Mouse (Mus musculus) Patski (cell line): ENCODE results near the gene Gm826. TPM values are rescaled to one million over a fixed set of nuclear protein-coding genes. Genes with fewer than 3 reads are reported as not detected.

Source experiments
- ATAC-seq: fragments of 100-300 bp; one replicate; pipeline ENCODE4 v1.8.0; 2021
- CTCF ChIA-PET: fragments of 350-600 bp; sonication (Branson Sonifier 250); formaldehyde crosslinking; loops from one replicate; lab custom pipeline; 2022; ENCODE audit warnings: inconsistent platforms; lab: Charles Lee
- POLR2A ChIA-PET: fragments of 350-600 bp; sonication (Branson Sonifier 250); formaldehyde crosslinking; loops from one replicate; lab custom pipeline; 2022; ENCODE audit warnings: antibody characterized with exemption, inconsistent platforms; lab: Charles Lee
- DNase-seq: peaks from one replicate; pipeline ENCODE4 v3.0.0-alpha.2; 2011; ENCODE audit warnings: low read depth, low spot score
- H3K27me3 ChIP-seq: fragments of 371-371 bp; one replicate; pipeline ENCODE4 v1.5.1; 2021
- CTCF ChIP-seq: fragments of 100-300 bp; IDR thresholded peaks from one replicate; pipeline ENCODE4 v1.5.1; 2021
- in situ Hi-C: fragments of 300-500 bp; cut with MboI; formaldehyde crosslinking; loops from 3 replicates; pipeline ENCODE4 v1.11.1; 2018; ENCODE audit warnings: low pct_unique_long_range_greater_than_20kb, mixed read lengths
- polyA plus RNA-seq: library from polyadenylated mRNA; unstranded; gene quantifications from one replicate; pipeline ENCODE4 v1.2.3, GENCODE M21; 2021

Gm826 gene
- polyA plus RNA-seq, 1 experiment from 2014 or later = 0.35 TPM

DNA sequence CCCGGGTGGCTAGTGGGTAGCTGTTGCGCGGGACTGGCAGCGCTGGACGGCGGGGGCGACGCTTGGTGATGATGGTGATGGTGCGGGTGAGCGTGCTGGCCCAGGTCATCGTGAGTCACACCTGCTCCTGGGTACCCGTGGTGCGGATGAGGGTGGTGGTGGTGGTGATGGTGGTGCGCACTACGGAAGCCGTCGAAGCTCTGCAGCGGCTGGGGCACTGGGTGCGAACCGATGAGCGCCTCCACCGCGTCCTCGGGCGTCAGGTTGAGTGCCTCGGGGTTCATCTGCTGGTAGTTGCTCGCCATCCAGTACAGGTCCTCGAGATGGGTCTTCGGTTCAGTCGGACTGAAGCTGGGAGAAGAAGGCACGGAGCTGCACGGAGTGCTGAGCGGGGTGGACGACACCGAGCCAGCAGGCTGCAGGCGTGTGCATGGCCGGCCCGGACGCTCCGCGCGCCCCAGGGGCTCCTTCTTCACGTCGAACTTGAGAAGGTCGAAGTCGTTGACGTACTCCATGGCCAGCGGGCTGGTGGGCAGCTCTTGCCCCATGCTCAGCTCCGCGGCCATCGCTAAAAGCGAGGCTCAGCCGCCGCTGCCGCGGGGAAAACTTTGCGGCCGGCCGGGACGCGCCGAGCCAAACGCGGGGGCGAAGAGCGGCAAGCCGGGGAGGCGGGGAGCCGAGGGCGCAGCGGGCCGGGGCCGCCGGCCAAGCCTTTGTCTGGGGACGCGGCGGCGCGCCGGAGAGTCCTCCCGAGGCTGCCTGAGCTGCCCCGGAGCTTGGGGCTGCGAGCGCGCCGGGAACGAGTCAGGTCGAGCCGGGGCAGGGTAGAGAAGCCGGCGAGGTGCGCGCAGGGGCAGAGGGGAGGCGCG, 32.4 kb upstream of the Gm826 start:
- no peak for TF ChIP-seq CTCF
- peak; percentile 0 for ATAC-seq
- H3K27me3 ChIP-seq = peaks cover 29% of the 10 kb centered on the region
- in situ Hi-C loops = loop anchor here (5.0 to 25.0 kb wide), 4 partner anchors 142 to 729 kb away; no protein-coding TSS in a partner anchor
- no peak for DNase-seq
- POLR2A ChIA-PET = interaction anchor here (1.2 kb wide), 1 partner anchor 142 kb away, joined by 4 read pairs; no protein-coding TSS in a partner anchor
- CTCF ChIA-PET = interaction anchor here (1.9 to 2.3 kb wide), 2 partner anchors 212 to 300 kb away, joined by 7 to 8 read pairs; no protein-coding TSS in a partner anchor

- ChIA-PET POLR2A (no interaction called here), CTCF (interaction anchor here (1.3 to 2.3 kb wide), 2 partner anchors 11 to 213 kb away, joined by 5 to 8 read pairs; no protein-coding TSS in a partner anchor)
- TF ChIP-seq CTCF = no peak
- peaks cover 19% of the 10 kb centered on the region for H3K27me3 ChIP-seq
- in situ Hi-C loops = loop anchor here (5.0 to 25.0 kb wide), 4 partner anchors 141 to 728 kb away; no protein-coding TSS in a partner anchor
- DNase-seq (no peak), ATAC-seq (no peak)
These were observed 31.3 kb upstream of the Gm826 start for GRCm38 (mm10) chr2:160365107-160365911.

DNA sequence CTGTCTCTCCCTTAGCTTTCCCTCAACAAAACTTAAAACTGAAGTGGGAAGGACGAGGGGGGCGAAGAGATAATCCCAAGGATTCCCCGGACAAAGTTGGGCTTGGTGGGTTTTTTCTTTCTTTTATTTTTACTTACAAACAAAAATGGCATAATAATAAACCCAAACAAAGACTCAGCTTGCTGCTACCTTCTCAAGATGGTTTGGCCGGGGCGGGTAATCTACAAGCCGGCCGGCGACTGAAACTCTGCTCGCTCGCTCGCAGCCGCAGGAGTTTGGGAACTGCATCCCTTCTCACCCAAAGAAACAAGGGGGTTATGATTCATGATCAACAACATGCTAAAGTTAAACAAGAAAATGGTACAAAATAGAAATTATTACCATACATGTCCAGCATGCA, 30.7 kb upstream of the Gm826 start:
- DNase-seq = no peak

GRCm38 (mm10) chr2:160364128-160364650, 30.2 kb upstream of the Gm826 start:
- DNase-seq (no peak), ATAC-seq (no peak)
- ChIA-PET CTCF (interaction anchor here (1.2 to 1.3 kb wide), 2 partner anchors 10 to 28 kb away, joined by 3 to 5 read pairs; no protein-coding TSS in a partner anchor), POLR2A (no interaction called here)
- no peak for TF ChIP-seq CTCF
- peaks cover 10% of the 10 kb centered on the region for H3K27me3 ChIP-seq
- in situ Hi-C loops = loop anchor here (10.0 to 25.0 kb wide), 3 partner anchors 139 to 727 kb away; no protein-coding TSS in a partner anchor

More for the DNA sequence above, 30.7 kb upstream of the Gm826 start:
- POLR2A ChIA-PET = no interaction called here
- CTCF ChIA-PET = interaction anchor here (1.2 to 1.3 kb wide), 2 partner anchors 10 to 29 kb away, joined by 3 to 5 read pairs; no protein-coding TSS in a partner anchor
- ATAC-seq = no peak
- H3K27me3 ChIP-seq = peaks cover 12% of the 10 kb centered on the region
- in situ Hi-C loops = loop anchor here (5.0 to 25.0 kb wide), 4 partner anchors 140 to 727 kb away; no protein-coding TSS in a partner anchor
- TF ChIP-seq CTCF = no peak

GRCm38 (mm10) chr2:160363201-160363600, 29.2 kb upstream of the Gm826 start:
- POLR2A ChIA-PET = interaction anchor here (1.1 kb wide), 1 partner anchor 193 kb away, joined by 3 read pairs; no protein-coding TSS in a partner anchor
- CTCF ChIA-PET = interaction anchor here (1.8 kb wide), 1 partner anchor 10 kb away, joined by 5 read pairs; no protein-coding TSS in a partner anchor
- H3K27me3 ChIP-seq = peaks cover 3% of the 10 kb centered on the region

DNA sequence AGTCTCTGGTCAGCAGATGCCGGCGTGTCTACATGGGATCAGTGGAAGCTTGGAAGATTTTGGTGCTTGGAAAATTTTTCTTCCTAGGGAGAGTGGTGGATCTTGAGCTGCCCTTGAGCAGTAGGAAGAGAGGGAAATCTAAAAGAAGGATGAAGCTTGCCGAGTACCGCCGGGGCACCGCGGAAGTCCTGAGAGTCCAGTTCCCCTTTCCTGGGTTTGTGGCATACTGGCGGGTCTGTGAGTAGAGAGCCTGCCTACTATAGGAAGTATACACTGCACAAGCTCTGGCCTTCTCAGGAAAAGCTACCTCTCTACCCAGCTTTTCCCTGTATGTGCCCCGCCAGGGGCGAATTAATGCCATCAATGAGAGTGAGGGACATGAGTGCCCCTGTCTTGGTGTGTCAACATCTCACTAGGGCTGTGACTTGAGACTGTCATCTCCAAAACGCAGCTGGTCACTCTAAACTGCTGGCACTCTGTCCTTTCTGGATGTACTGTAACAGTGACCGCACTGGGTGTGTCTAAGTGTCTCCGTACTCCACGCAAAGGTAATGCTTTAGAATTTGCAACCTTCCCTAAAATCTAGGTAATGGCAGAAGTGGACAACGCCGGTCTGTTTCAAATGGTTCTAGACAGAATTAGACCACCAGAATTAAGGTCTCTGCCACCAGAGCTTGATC, 27.6 kb upstream of the Gm826 start:
- ChIA-PET CTCF (interaction anchor here (1.8 kb wide), 1 partner anchor 8 kb away, joined by 5 read pairs; no protein-coding TSS in a partner anchor), POLR2A (no interaction called here)
- no peak for TF ChIP-seq CTCF
- in situ Hi-C loops = loop anchor here (10.0 to 25.0 kb wide), 3 partner anchors 137 to 724 kb away; no protein-coding TSS in a partner anchor
- DNase-seq (no peak), ATAC-seq (no peak)
- H3K27me3 ChIP-seq = no peaks in the 10 kb centered on the region

More at GRCm38 (mm10) chr2:160363201-160363600, 29.2 kb upstream of the Gm826 start:
- in situ Hi-C loops = loop anchor here (10.0 to 25.0 kb wide), 3 partner anchors 138 to 726 kb away; no protein-coding TSS in a partner anchor
- no peak for TF ChIP-seq CTCF
- ATAC-seq = no peak
- no peak for DNase-seq

GRCm38 (mm10) chr2:160360234-160360874, 26.4 kb upstream of the Gm826 start:
- CTCF ChIA-PET = no interaction called here
- in situ Hi-C loops = loop anchor here (10.0 to 25.0 kb wide), 3 partner anchors 136 to 723 kb away; no protein-coding TSS in a partner anchor
- TF ChIP-seq CTCF = no peak
- no peaks in the 10 kb centered on the region for H3K27me3 ChIP-seq
- POLR2A ChIA-PET = no interaction called here
- ATAC-seq (no peak), DNase-seq (no peak)

GRCm38 (mm10) chr2:160358896-160359295, 24.9 kb upstream of the Gm826 start:
- DNase-seq = no peak
- in situ Hi-C loops = loop anchor here (25.0 kb wide), 1 partner anchor 722 kb away; no protein-coding TSS in a partner anchor
- ChIA-PET CTCF (no interaction called here), POLR2A (no interaction called here)
- no peaks in the 10 kb centered on the region for H3K27me3 ChIP-seq
- no peak for TF ChIP-seq CTCF
- no peak for ATAC-seq
